ENCODE assay signal across 7 mouse cellular contexts in the genomic region with DNA sequence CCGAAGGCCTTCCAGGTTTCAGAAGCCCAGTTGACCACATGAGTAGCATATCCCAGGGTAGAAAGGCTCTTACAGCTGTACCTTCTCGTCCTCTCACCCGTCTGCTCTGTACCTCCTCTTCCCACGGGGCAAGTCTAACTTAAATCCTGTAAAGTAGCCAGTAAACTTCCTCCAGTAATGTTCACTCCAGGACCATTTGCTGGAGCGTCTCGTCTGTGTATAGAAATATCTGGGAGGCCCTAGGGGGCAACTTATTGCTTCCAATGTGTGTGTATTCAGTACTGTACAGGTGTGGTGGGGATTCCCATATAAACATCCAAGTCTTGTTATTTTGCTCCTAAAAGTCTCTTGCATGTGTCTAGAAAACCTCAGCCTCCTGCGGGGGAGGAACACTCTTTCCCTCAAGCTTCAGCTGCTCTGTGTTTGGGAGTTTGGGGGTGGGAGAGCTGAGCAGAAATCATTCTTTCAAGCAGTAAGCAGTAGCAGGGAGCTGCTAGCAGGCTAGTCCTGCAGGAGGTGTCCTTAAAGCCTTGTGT.
DNase-seq lines count a peak whose midpoint lies in the region; ATAC-seq and TF ChIP-seq lines count a peak whose summit lies in the region.

No protein-coding gene starts in this region.

- 73% methylated on average over 7 of the region's 7 CpGs for WGBS in liver, embryonic 12.5 days (ENCODE audit: insufficient replicate concordance)
- WGBS in liver, postnatal 0 days (ENCODE audit: insufficient replicate concordance) = 66% methylated on average over 7 of the region's 7 CpGs
- 64% methylated on average over 7 of the region's 7 CpGs for WGBS in forebrain, embryonic 13.5 days
- 46% methylated on average over 7 of the region's 7 CpGs for WGBS in intestine, embryonic 15.5 days

- no peak overlapping the region for H3K9ac ChIP-seq in liver, embryonic 12.5 days
- no peak overlapping the region for H3K9ac ChIP-seq in liver, postnatal 0 days (replicated peaks)
- H3K9ac ChIP-seq in forebrain, embryonic 13.5 days = 0 out of 2 replicates have a peak overlapping the region, but pooled peaks have one; percentile 19
- H3K9ac ChIP-seq in intestine, embryonic 15.5 days = no peak overlapping the region

- ATAC-seq in liver, embryonic 12.5 days = no peak
- ATAC-seq in liver, postnatal 0 days = no peak
- no peak for ATAC-seq in forebrain, embryonic 13.5 days
- peak; percentile 36; the same call in 1 of the 2 replicates for ATAC-seq in intestine, embryonic 15.5 days

- H3K4me3 ChIP-seq in liver, embryonic 12.5 days = no peak overlapping the region
- H3K4me3 ChIP-seq in liver, postnatal 0 days (ENCODE audit: low read depth, low read length) = no peak overlapping the region
- no peak overlapping the region for H3K4me3 ChIP-seq in forebrain, embryonic 13.5 days
- H3K4me3 ChIP-seq in intestine, embryonic 15.5 days (replicated peaks) = no peak overlapping the region

- peaks cover 9% of the 10 kb centered on the region for H3K36me3 ChIP-seq in liver, embryonic 12.5 days
- H3K36me3 ChIP-seq in liver, postnatal 0 days (replicated peaks; ENCODE audit: insufficient read depth, low read length) = no peaks in the 10 kb centered on the region
- peaks cover 4% of the 10 kb centered on the region; the same call in 1 of the 2 replicates for H3K36me3 ChIP-seq in forebrain, embryonic 13.5 days (ENCODE audit: poor library complexity, severe bottlenecking)
- H3K36me3 ChIP-seq in intestine, embryonic 15.5 days = no peaks in the 10 kb centered on the region

- no peak for TF ChIP-seq CTCF in liver, postnatal 0 days (IDR thresholded peaks at IDR 0.05; ENCODE audit: low read depth)

- no peak for TF ChIP-seq EP300 in liver, postnatal 0 days (IDR thresholded peaks at IDR 0.05; ENCODE audit: low read depth)

- H3K4me1 ChIP-seq in liver, embryonic 12.5 days = peaks cover 13% of the 10 kb centered on the region
- H3K4me1 ChIP-seq in liver, postnatal 0 days (ENCODE audit: insufficient read depth) = no peaks in the 10 kb centered on the region
- H3K4me1 ChIP-seq in forebrain, embryonic 13.5 days = peaks cover 21% of the 10 kb centered on the region
- peaks cover 14% of the 10 kb centered on the region for H3K4me1 ChIP-seq in intestine, embryonic 15.5 days (replicated peaks)

- H3K4me2 ChIP-seq in liver, embryonic 12.5 days = no peak overlapping the region
- no peak overlapping the region for H3K4me2 ChIP-seq in liver, postnatal 0 days (ENCODE audit: low read depth, low read length)
- no peak overlapping the region for H3K4me2 ChIP-seq in forebrain, embryonic 13.5 days
- no peak overlapping the region for H3K4me2 ChIP-seq in intestine, embryonic 15.5 days (replicated peaks)

- H3K27ac ChIP-seq in liver, embryonic 12.5 days = peak overlapping the region; percentile 53
- no peak overlapping the region for H3K27ac ChIP-seq in liver, postnatal 0 days (ENCODE audit: low read depth)
- H3K27ac ChIP-seq in forebrain, embryonic 13.5 days = peak overlapping the region; percentile 75
- H3K27ac ChIP-seq in intestine, embryonic 15.5 days = peak overlapping the region; percentile 76

- H3K9me3 ChIP-seq in liver, embryonic 12.5 days (replicated peaks) = no peaks in the 10 kb centered on the region
- H3K9me3 ChIP-seq in liver, postnatal 0 days (ENCODE audit: low read length) = no peaks in the 10 kb centered on the region
- H3K9me3 ChIP-seq in forebrain, embryonic 13.5 days (replicated peaks) = no peaks in the 10 kb centered on the region
- H3K9me3 ChIP-seq in intestine, embryonic 15.5 days = no peaks in the 10 kb centered on the region

- H3K27me3 ChIP-seq in liver, embryonic 12.5 days (replicated peaks) = no peaks in the 10 kb centered on the region
- no peaks in the 10 kb centered on the region for H3K27me3 ChIP-seq in liver, postnatal 0 days (ENCODE audit: insufficient read depth, low read length)
- no peaks in the 10 kb centered on the region for H3K27me3 ChIP-seq in forebrain, embryonic 13.5 days
- no peaks in the 10 kb centered on the region for H3K27me3 ChIP-seq in intestine, embryonic 15.5 days (replicated peaks)

- DNase-seq in liver, postnatal 0 days = no peak
- peak; percentile 58 for DNase-seq in right cerebral cortex, postnatal 25 days
- no peak for DNase-seq in MN1 (ENCODE audit: low spot score)
- no peak for DNase-seq in thymus, postnatal 25 days
